Mouse (Mus musculus): ENCODE data around the gene Cblc.
A peak's percentile ranks its signal among the peaks of the same experiment; 100 is the strongest.

Cblc gene

DNA sequence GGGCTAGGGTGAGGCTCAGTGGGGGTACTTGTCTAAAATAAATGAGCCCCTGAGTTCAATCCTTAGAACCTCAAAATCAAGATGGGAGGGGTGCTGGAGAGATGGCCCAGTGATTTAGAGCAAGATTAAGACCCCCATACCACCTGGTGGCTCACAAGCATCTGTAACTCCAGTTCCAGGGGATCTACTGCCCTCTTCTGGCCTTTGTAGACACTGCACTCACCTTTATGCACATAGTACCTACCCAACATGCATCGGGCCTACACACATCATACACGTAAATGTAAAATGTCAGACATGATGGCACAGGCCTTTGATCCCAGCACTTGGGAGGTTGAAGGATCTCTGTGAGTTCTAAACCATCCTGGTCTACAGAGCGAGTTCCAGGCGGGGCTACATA is 14.0 kb downstream of the Cblc start:
- DNase-seq (ENCODE audit: low read depth, low spot score) = peak; percentile 74

DNA sequence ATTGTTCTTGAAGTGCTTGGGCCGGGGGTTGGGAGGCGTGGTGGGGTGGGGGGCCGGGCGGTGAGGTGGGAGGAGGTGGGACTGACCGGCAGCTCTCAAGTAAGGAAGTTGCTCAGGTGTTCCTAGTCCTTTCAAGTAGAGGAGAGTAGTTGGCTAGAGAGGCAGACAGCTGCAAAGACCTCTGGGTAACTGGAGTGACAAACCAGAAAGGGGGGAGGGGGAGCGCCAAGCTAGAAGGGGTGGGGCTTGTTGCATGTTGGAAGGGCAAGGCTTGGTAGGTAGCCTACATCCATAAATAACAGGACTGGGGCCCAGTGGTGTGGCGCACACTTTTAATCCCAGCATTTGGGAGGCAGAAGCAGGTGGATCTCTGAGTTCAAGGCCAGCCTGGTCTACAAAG is 14.9 kb downstream of the Cblc start:
- no peak for DNase-seq (ENCODE audit: low read depth, low spot score)

DNA sequence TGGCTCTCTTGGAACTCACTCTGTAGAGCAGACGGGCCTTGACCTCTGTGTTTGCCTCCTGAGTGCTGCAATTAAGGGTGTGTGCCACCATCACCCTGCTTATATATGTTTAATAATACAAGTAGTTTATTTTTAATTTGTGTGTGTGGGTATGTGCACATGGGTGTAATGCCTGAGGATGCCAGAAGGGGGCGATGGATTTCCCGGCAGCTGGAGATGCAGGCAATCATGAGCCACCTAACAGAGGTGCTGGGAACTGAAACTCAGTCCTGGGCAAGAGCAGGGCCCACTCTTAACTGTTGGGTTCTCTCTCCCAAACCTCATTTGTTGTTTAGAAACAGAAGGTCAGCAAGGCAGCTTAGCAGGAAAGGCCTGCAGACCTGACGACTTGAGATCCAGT is 16.7 kb downstream of the Cblc start:
- no peak for DNase-seq (ENCODE audit: low read depth, low spot score)

DNA sequence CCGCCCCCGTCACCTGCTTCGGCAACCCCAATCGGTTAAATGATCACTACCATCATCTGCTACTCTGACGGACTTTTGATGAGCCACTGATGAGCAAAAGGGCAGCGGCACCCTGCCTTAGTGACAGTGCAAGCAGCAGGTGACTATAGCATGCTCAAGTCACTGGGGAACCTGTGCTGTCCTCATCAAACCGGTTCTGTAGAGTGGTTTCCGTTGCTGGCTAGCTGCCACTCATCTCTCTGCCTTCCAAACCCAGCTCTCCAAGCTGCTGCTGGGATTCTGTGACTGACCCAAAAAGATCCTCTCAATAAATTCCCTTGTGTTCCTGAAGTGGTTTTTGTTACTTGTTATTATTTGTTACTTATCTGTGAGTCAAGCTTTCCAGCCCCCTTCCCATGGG is 18.0 kb downstream of the Cblc start:
- DNase-seq (ENCODE audit: low read depth, low spot score) = no peak

DNA sequence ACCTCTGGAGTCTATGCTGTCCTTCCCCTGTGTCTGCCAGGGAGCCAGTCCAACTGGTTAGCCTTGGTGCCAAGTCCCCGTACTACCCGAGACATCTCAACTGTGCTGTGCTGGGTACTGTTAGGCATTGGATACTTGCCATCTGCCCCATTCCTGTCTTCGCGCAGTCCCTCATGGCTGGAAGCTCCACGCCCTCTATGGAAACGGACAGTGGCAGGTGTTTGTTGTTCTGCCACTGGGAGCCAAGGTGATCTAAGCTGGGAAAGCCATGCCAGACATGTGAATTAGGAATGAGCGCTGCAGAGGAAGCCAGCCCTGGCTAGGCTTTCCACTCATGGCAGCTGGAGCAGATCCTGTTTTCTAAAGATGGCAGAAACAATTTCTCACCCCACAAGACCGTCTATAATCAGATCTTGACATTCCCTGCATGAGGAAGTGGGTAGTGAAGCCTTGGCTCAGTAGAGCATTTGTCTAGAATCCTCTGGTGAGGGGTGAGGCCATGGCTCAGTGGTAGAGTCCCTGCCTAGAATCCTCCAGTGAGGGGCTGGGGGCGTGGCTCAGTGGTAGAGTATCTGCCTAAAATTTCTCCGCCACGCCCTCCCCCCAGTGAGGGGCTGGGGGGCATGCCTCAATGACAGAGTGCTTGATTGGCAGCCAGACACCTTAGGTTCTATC is 19.4 kb downstream of the Cblc start:
- no peak for DNase-seq (ENCODE audit: low read depth, low spot score)

DNA sequence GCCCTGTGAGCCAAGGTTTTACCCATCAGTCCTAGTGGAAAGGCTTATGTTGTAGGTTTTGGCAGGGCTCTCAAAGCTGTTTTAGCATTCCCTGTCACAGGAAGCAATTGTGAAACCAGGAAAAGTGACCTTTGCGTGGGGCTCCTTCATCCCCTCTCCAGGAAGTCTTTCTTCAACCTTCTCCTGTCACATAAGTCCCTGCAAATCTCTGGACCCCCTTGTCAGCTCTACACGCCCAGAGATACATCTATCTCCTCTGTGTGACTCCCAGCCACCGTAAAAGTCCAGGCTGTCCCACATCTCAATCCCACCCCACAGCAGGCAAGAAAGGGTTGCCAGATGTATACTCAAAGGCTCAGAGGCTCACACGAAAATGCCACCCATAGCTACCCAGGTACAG is 24.9 kb downstream of the Cblc start:
- no peak for DNase-seq (ENCODE audit: low read depth, low spot score)

DNA sequence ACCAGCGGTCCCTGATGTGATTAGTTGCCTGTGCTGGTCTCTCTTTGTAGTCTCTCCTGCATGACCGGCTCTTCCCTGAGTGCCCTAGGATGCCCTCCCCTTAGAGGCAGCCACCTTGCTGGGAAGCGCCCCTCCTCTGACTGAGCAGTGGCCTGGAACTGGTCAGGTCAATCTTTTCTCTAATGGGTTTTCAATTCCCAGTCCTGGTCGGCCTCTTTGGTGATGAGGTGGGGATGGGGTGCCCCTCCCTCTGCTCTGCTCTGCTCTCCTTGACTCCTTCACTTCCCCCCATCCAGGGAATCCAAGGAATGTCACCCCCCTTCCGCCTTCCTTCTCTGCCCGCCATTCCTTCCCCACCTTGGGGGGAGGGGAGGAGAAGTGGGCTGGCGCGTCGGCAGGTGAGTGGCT is 25.6 kb downstream of the Cblc start, which contains the start of gene Bcam:
TSS of gene Bcam (minus strand) at position 33 of the 408 bp plus-strand sequence.
- no peak for DNase-seq (ENCODE audit: low read depth, low spot score)

DNA sequence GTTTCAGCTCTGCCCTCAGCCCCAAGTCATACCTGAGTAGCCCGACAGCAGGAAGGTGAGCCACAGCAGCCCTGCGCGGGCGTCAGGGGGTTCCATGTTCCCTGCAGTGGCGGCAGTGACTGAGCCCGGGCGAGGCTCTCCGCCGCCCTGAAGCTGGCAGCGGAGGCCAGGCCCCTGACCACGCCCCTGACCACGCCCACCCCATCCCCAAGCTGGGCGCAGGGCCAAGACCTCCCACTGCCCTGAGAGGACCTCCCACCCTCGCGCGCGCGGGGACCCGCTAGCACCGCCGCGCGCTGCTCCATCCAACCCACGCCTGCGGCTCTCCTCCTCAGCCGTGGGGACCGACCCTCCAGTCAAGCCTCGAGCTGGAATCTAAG is 26.2 kb downstream of the Cblc start:
- no peak for DNase-seq (ENCODE audit: low read depth, low spot score)

DNA sequence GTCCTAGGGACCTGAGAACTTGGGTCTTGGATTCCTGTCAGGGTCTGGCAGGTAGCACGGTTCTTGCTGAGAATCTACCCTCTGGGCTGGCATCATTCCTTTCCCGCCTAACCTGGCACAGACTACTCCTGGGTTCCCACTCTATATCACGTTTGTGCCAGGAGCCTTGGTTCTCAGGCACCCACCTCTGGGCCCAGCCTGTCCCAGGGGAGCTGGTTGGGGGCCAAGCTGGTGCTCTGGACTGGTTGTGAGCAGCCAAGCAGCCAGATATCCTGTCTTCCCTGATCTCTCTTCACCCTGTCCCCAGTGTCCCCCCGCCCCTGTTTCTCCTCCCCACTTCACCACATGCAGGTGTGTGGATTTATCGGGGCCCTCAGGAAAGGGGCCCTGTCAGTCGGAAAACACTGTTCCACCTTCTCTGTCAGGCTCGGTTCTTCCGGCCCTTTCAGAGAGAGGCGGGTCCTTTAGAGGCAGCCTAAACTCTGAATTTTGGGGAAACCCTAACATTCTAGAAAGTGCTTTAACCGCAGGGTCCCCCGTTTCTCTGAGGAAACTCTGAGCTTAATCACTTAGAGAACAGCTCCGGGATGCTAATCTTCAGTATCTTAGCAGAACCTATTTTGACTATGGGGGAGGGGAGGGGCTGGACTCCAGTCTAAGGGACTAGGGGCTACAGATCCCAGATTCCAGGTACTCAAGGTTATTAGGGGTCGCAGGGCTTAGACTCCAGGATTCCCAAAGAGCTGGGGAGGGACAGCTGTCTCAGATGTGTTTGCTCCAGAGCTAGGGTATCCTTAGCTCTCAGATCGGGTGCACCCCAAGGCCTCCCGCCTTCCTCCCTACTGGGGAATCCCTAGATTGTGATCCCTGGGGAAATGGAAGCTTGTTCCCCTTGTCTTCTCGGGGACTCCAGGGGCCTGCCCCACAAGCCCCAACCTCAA is 26.9 kb downstream of the Cblc start:
- DNase-seq (ENCODE audit: low read depth, low spot score) = no peak

DNA sequence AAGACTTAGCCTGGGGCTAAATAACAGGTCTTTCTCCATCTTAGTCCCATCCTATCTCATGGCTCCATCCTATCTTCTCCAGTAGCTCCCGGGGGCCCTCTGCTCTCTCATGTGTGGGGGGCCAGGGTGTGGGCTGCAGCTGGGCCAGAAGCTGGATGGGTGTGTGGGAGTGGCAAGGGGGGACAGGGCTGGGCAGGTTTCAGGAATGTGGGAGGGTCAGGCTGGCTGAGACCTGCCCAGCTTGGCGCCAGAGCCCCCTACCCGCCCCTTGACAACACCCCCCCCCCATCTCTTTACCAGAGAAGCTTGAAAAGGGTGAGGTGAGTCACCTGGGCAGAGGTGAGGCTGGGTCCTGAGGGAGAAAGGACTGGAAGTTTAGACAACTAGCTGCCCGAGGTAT is 27.6 kb downstream of the Cblc start:
- DNase-seq (ENCODE audit: low read depth, low spot score) = no peak

DNA sequence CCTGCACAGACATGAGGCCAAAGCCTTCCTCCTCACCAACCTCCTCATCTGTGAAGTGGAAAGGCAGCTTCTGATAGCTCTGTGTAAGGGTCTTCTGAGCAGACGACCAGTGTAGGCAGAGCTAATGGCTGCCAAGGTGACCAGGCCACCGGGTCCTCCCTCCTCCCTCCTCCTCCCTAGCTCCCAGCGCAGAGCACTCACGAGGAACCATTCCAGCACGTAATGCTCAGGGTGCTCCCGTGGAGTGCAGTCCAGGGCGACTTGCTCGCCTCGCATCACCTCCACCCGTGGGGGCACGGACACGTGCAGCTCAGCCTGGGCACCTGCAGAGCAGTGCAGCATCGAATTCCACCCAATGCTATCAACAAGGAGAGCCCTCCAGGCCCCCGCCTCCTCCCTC is 28.4 kb downstream of the Cblc start:
- DNase-seq (ENCODE audit: low read depth, low spot score) = no peak

DNA sequence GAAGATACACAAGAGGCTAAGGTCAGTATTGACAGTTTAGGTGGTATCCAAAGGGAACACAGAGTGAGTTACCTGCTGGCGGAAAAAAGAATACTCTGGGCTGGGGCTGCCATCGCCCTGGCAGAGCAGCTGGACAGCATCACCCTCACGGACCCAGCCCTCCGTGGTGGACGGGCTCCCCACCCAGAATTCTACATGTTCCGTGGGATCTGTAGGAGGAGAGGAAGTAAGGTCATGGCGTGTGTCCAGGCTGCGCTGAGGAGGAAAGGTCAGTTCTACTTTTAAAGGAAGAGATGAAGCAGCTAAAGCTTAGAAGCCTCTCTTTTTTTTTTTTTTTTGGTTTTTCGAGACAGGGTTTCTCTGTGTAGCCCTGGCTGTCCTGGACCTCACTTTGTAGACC is 32.0 kb downstream of the Cblc start:
- no peak for DNase-seq (ENCODE audit: low read depth, low spot score)

DNA sequence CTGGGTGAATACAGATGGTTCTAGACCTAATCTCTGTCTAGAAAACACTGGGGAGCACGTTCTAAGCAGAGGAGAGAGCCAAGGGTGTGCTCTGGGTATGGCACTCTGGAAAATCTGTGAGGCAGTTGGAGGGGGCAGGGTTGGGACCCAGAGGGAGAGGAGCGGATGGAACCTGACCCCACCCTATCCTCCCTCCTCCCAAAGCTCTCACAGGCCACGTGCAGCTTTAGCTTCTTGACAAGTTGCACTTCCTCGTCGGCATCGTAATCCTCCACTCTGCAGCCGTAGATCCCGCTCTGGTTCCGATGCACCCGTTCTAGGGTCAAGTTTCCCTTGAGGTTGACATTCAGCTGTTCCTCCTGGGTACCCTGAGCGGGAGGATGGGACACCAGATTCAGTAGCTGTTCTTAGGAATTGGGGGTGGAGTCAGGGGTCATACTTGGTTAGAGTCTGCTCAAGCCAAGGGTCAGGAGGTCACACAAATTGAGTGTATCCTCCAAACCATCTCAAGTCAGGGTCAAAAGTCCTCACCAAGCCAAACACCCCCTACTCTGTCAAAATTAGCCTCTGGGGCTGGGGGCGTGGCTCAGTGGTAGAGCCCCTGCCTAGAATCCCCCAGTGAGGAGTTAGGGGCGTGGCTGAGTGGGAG is 32.7 kb downstream of the Cblc start:
- DNase-seq (ENCODE audit: low read depth, low spot score) = no peak

DNA sequence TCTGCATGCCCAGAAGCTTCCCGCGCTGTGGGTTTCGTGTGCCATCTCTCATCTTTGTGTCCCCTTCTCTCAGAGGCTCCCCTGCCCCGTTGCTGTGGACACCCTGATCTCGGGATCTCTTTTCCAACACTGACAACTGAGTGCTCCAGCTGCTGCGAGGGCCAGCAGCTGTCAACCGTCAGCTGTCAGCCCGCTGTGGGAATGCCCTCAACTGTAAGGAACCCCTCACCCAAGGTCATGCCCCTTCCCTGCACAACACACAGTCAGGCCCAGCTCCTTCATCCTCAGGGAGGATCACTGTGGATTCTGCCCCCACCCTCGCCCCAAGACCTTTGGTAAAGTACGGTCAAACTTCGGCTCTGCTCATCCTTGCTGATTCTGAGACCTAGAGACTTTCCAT is 34.3 kb downstream of the Cblc start:
- no peak for DNase-seq (ENCODE audit: low read depth, low spot score)

DNA sequence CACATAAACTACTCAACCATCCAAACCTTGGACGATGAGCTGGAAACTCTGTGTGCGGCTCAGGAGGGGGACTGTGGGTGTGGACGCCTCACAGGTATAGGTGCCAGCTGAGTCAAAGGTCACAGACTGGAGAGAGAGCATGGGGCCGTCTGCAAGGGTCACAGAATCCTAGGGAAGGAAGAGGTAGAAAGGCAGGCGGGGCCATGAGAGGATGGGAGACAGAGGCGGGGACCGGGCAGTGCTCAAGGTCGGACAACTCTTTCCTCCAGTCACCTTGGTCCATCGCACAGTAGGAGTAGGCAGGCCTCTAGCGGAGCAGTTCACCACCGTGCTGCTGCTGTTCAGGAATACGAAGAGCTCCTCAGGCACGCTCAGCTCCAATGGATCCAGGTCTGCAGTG is 36.6 kb downstream of the Cblc start:
- no peak for DNase-seq (ENCODE audit: low read depth, low spot score)

DNA sequence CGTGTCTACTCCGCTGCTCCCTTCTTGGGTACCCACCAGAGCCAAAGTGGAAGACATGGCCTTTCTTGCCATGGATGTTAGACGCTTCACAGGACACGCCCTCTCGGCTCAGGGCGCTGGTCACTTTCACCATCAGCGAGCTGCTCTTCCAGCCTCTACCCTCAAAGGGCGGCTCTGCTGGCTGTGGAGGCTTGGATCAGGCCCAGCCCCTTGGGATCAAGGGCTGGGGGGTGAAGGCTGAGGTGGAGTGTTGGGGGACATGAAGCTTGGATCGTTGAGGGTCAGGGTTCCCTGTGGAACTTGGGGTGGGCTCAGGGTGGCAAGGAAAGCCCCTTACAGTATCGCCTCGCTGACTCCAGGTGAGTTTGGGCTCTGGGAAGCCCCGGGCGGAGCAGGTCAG is 38.0 kb downstream of the Cblc start:
- DNase-seq (ENCODE audit: low read depth, low spot score) = no peak

DNA sequence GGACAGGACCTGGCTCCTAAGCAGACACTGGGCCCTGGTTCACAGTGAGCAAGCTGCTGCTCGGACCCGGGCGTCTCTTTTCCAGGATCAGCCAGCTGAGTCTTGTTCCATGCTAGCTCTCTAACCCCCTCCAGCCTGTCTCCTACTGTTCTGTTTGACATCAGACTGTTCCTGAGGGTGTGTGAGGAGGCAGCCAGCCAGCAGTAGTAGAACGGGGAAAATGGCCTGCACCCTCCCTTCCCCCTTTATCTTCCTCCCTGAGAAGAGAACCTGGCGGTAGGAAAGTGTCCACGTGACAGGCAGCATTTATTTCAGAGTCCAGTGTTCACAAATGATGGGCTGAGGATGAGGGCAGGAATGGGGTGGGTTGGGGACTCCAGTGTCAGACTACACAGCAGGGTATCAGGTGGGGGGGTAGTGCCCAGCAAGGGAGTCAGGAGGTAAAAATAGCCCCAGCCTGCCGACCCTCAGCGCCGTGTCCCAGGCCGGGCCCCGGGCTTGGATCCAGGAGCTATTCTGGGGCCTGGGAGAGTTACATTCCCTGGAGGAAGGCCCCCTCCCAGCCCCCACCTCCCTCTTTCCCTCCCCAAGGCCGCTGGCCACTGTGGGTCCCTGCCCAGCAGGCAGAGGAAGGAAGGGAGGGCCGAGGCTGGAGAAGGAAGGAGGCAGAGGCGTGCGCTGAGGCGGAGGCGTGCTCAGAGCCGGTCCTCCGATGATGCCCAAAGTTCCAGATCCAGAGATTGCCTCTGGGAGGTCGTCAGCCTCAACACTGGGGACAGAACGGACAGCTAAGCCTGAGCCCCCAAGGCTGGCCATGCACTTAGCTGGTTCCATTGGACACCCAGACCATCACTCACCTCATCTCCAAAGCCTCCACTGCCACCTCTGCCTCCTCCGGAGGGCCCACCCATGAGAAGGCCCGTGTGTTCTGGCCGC is 40.5 kb downstream of the Cblc start:
- DNase-seq (ENCODE audit: low read depth, low spot score) = no peak

DNA sequence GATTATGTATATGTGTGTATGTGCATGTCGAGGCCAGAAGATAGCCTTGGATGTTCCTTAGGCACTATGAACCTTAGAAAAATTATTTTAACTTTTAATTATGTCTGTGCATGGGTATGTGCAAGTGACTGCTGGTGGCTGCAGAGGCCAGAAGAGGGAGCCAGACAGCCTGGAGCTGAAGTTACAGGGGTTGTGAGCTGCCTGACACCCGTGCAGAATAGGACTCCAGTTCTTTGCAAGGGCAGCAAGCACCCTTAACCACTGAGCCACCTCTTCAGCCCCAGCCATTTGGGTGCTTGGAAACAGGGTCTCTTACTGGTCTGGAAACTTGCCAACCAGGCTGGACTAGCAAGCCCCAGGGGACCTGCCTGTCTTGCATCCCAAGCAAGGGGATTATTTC is 41.6 kb downstream of the Cblc start:
- no peak for DNase-seq (ENCODE audit: low read depth, low spot score)

DNA sequence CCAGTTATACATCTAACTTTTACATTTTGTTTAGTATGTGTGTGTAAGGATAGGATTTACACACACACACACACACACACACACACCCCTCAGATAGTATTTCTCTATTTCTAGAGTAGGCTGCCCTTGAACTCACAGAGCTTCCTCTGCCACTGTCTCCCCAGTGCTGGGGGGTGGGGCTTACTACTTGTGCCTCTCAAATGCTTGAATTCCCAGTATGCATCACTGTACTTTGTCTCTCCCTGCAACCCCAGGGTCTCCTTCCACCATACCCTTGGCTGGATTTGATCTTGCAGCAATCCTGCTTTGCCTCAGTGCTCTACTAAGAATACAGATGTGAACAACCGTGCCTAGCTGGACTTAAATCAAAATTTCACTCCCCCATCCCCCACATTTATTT is 42.5 kb downstream of the Cblc start:
- no peak for DNase-seq (ENCODE audit: low read depth, low spot score)

DNA sequence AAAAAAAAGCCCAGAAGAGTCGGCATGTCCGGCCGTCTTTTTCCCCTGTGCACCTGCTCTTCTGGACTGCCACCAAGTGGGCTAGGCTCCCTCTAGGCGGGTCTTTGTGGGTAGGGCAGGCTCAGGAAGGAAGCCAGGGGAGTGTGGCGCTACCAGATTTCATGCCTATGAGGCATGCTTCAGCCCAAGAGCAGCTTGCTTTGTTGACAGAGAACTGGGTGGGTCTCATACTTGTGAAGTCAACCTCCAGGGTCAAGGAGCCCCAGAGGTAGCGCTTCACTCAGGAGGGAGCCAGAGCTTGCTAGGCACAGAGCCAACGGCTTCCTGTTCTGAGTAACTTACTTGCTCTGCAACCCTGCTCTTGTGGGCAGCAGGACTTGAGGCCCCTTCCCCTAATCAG is 43.0 kb downstream of the Cblc start:
- DNase-seq (ENCODE audit: low read depth, low spot score) = no peak

DNA sequence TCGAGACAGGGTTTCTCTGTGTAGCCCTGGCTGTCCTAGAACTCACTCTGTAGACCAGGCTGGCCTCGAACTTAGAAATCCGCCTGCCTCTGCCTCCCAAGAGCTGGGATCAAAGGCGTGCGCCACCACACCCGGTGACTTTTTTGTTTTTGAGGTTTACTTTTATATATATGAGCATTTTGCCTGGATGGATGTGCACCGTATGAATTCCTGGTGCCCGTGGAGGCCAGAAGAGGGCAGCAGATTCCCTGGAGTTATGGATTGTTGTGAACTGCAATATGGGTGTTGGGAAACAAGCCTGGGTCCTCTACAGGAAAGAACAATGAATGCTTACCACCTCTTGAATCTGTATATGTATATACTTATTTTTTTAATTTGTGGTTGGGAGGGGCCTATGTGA is 44.0 kb downstream of the Cblc start:
- DNase-seq (ENCODE audit: low read depth, low spot score) = no peak

DNA sequence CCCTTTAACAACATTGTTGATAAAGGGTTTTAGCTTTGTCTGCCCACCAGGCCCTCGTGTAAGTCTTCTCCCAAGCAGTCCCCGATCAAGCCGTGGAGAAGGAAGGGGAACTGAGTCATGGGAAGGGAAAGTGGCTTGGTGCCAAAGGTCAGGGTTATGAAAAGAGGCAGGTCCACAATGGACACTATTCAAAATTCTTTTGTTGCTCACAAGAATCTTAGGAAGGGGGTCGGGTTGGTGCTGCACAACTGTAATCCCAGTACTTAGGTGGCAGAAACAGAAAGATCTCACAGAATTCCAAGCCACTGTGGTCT is 45.6 kb downstream of the Cblc start:
- no peak for DNase-seq (ENCODE audit: low read depth, low spot score)

Measured in WW6 (cell line).